Mouse (Mus musculus) ES-Bruce4 (cell line): Measurements from ENCODE around the gene Olfr891.

Source experiments
- CTCF ChIP-seq: IDR thresholded peaks from one replicate; pipeline ENCODE4 v1.8.1; 2011; ENCODE audit warnings: low read depth, low read length
- EP300 ChIP-seq: IDR thresholded peaks from 2 replicates; pipeline ENCODE4 v1.6.1; 2011; ENCODE audit warnings: low read depth, low read length; ENCODE audit not compliant: insufficient read depth
- POLR2A ChIP-seq: IDR thresholded peaks from one replicate; pipeline ENCODE4 v1.8.1; 2011; ENCODE audit warnings: low read length; ENCODE audit not compliant: insufficient read depth

GRCm38 (mm10) chr9:38217755-38218154 lies 37.1 kb upstream of the Olfr891 start, which contains the start of gene Olfr894:
- TF ChIP-seq POLR2A (no peak), CTCF (no peak), EP300 (no peak)
